Mouse (Mus musculus): ENCODE results near the gene Slc35d3.

DNA sequence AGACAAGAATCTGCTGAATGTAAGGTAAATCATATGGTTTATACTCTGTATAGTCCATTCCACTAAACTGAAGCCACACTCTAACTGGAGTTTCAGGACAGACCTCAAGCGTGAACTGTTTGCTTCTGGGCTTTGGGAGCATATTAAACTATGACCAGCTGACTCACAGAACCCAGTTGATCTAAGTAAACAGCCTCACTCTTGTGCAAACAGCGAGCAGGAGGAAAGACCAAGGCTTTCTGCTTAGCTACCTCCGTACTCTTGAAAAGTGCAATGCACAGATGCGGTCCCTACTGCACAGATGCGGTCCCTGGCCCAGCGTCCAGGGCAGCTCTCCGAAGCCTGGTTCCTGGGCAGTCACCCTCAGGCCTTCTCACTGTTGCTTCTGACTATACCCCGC, 26.0 kb upstream of the Slc35d3 start:
- TF ChIP-seq CTCF (IDR thresholded peaks at IDR 0.05; ENCODE audit: extremely low read depth, insufficient read depth, low read length) (no peak), POLR2A (IDR thresholded peaks at IDR 0.05; ENCODE audit: extremely low read depth, insufficient read depth, low read length) (no peak)

Data from cortical plate, adult 2 months (tissue).